Mouse (Mus musculus) testis, postnatal 14 days (tissue): Measurements from ENCODE around the gene Srbd1.

Experiments
- DNase-seq: peaks from one replicate; pipeline ENCODE4 v3.0.0; 2021; ENCODE audit warnings: low spot score

Srbd1 gene

GRCm38 (mm10) chr17:85985131-85985530 lies 159.8 kb downstream of the Srbd1 start:
- DNase-seq: no peak

GRCm38 (mm10) chr17:85982271-85982670 lies 162.7 kb downstream of the Srbd1 start:
- DNase-seq: no peak

- DNase-seq: no peak
Observed at GRCm38 (mm10) chr17:85981869-85982268, 163.1 kb downstream of the Srbd1 start.

- no peak for DNase-seq
Observed at GRCm38 (mm10) chr17:85978876-85979275, 166.1 kb downstream of the Srbd1 start.

GRCm38 (mm10) chr17:85975077-85975476 lies 169.9 kb downstream of the Srbd1 start:
- DNase-seq: no peak

GRCm38 (mm10) chr17:85974591-85974990 lies 170.4 kb downstream of the Srbd1 start:
- DNase-seq: no peak

GRCm38 (mm10) chr17:85971120-85971519 lies 173.9 kb downstream of the Srbd1 start:
- no peak for DNase-seq

GRCm38 (mm10) chr17:85961653-85962052 lies 183.3 kb downstream of the Srbd1 start:
- DNase-seq: no peak

GRCm38 (mm10) chr17:85951771-85952170 lies 193.2 kb downstream of the Srbd1 start:
- no peak for DNase-seq

- no peak for DNase-seq
Observed at GRCm38 (mm10) chr17:85949919-85950505, 195.0 kb downstream of the Srbd1 start.

GRCm38 (mm10) chr17:85948911-85949909 lies 195.8 kb downstream of the Srbd1 start:
- no peak for DNase-seq

- no peak for DNase-seq
Observed at GRCm38 (mm10) chr17:85944726-85945125, 200.2 kb downstream of the Srbd1 start.

GRCm38 (mm10) chr17:85943994-85944640 lies 200.9 kb downstream of the Srbd1 start:
- no peak for DNase-seq

- no peak for DNase-seq
Observed at GRCm38 (mm10) chr17:85943551-85943981, 201.4 kb downstream of the Srbd1 start.

GRCm38 (mm10) chr17:85943071-85943470 lies 201.9 kb downstream of the Srbd1 start:
- no peak for DNase-seq

GRCm38 (mm10) chr17:85942123-85942522 lies 202.9 kb downstream of the Srbd1 start:
- DNase-seq: no peak

- DNase-seq: no peak
Observed at GRCm38 (mm10) chr17:85941141-85941738, 203.7 kb downstream of the Srbd1 start.

- no peak for DNase-seq
Observed at GRCm38 (mm10) chr17:85937131-85937530, 207.8 kb downstream of the Srbd1 start.

GRCm38 (mm10) chr17:85935268-85935667 lies 209.7 kb downstream of the Srbd1 start:
- no peak for DNase-seq
